Mouse (Mus musculus): ENCODE measurements around the gene Msmb.
"Not testable (repeated sequence)": the region's sequence is repeated elsewhere in the genome, so short reads cannot be mapped to it uniquely, and the experiment has no call there.

The Msmb gene

GRCm38 (mm10) chr14:32175310-32175709, 33.5 kb downstream of the Msmb start:
- no peak for DNase-seq (ENCODE audit: low read depth)

GRCm38 (mm10) chr14:32176590-32176989, 34.8 kb downstream of the Msmb start:
- not testable (repeated sequence) for DNase-seq (ENCODE audit: low read depth)

- no peak for DNase-seq (ENCODE audit: low read depth)
Measured at GRCm38 (mm10) chr14:32179393-32180195, 37.8 kb downstream of the Msmb start.

GRCm38 (mm10) chr14:32180861-32181260, 39.0 kb downstream of the Msmb start:
- DNase-seq (ENCODE audit: low read depth): no peak

- no peak for DNase-seq (ENCODE audit: low read depth)
Measured at GRCm38 (mm10) chr14:32183846-32184245, 42.0 kb downstream of the Msmb start.

- no peak for DNase-seq (ENCODE audit: low read depth)
Measured at GRCm38 (mm10) chr14:32190627-32191391, 49.0 kb downstream of the Msmb start.

GRCm38 (mm10) chr14:32191926-32192325, 50.1 kb downstream of the Msmb start:
- no peak for DNase-seq (ENCODE audit: low read depth)

- no peak for DNase-seq (ENCODE audit: low read depth)
Measured at GRCm38 (mm10) chr14:32192437-32192836, 50.6 kb downstream of the Msmb start.

GRCm38 (mm10) chr14:32193557-32193956, 51.7 kb downstream of the Msmb start:
- DNase-seq (ENCODE audit: low read depth): not testable (repeated sequence)

- no peak for DNase-seq (ENCODE audit: low read depth)
Measured at GRCm38 (mm10) chr14:32201354-32201753, 59.5 kb downstream of the Msmb start.

GRCm38 (mm10) chr14:32201791-32202451, 60.1 kb downstream of the Msmb start, which contains the start of the genes Timm23 and Parg:
Gene Timm23 (minus strand): TSS chr14:32201898.
Gene Parg (plus strand): TSS chr14:32201949.
- peak; percentile 74 for DNase-seq (ENCODE audit: low read depth)

Data from c-Kit-positive CD71-negative TER-119-negative erythroid progenitor cells, embryonic 14.5 days (primary cell).